Mouse (Mus musculus) hindbrain, embryonic 13.5 days (tissue): ENCODE data around the gene Arid1a. TPM values are rescaled to one million over a fixed set of nuclear protein-coding genes. Genes with fewer than 3 reads are reported as not detected.
A peak's percentile ranks its signal among the peaks of the same experiment; 100 is the strongest.

Experiments used
- ATAC-seq: fragments of 200-750 bp; cut with Nextera tagmentation; 2 replicates; pipeline ENCODE4 v1.8.0; 2017; ENCODE audit warnings: moderate TSS enrichment; ENCODE audit not compliant: low FRiP score
- H3K27ac ChIP-seq: fragments of 300-500 bp; sonication (generic); 2 replicates; pipeline ENCODE4 v1.5.1; 2015; ENCODE audit warnings: inconsistent platforms, mild to moderate bottlenecking, moderate library complexity
- H3K27me3 ChIP-seq: fragments of 300-500 bp; sonication (generic); 2 replicates; pipeline ENCODE4 v1.6.1; 2015; ENCODE audit warnings: mild to moderate bottlenecking, inconsistent platforms
- H3K36me3 ChIP-seq: fragments of 300-500 bp; sonication (generic); 2 replicates; pipeline ENCODE4 v1.6.1; 2015; ENCODE audit warnings: mild to moderate bottlenecking, inconsistent platforms
- H3K4me1 ChIP-seq: fragments of 300-500 bp; sonication (generic); replicated peaks from 2 replicates; pipeline ENCODE4 v1.6.1; 2015; ENCODE audit warnings: inconsistent platforms
- H3K4me2 ChIP-seq: fragments of 300-500 bp; sonication (generic); 2 replicates; pipeline ENCODE4 v1.6.1; 2015; ENCODE audit warnings: inconsistent platforms, mild to moderate bottlenecking, moderate library complexity
- H3K4me3 ChIP-seq: fragments of 300-500 bp; sonication (generic); 2 replicates; pipeline ENCODE4 v1.5.1; 2015; ENCODE audit warnings: mild to moderate bottlenecking, inconsistent platforms
- H3K9ac ChIP-seq: fragments of 300-500 bp; sonication (generic); 2 replicates; pipeline ENCODE4 v1.6.1; 2015; ENCODE audit warnings: mild to moderate bottlenecking, inconsistent platforms
- H3K9me3 ChIP-seq: fragments of 300-500 bp; sonication (generic); 2 replicates; pipeline ENCODE4 v1.6.1; 2016; ENCODE audit warnings: inconsistent platforms
- WGBS: fragments of 180-500 bp; shearing (Covaris S2); methylation state at CpG from one replicate; pipeline ENCODE4 v1.1.7; 2015; 5-methylcytosine and 5-hydroxymethylcytosine counted together
- polyA plus RNA-seq: library from polyadenylated mRNA; unstranded; fragments of >200 nt; fragmentation: Nextera tagmentation; extraction: Ambion mirVana; gene quantifications from 2 replicates; pipeline ENCODE4 v1.2.1, GENCODE M21; 2015

Gene Arid1a
- polyA plus RNA-seq: 35.6 and 37.4 TPM in 2 replicates

DNA sequence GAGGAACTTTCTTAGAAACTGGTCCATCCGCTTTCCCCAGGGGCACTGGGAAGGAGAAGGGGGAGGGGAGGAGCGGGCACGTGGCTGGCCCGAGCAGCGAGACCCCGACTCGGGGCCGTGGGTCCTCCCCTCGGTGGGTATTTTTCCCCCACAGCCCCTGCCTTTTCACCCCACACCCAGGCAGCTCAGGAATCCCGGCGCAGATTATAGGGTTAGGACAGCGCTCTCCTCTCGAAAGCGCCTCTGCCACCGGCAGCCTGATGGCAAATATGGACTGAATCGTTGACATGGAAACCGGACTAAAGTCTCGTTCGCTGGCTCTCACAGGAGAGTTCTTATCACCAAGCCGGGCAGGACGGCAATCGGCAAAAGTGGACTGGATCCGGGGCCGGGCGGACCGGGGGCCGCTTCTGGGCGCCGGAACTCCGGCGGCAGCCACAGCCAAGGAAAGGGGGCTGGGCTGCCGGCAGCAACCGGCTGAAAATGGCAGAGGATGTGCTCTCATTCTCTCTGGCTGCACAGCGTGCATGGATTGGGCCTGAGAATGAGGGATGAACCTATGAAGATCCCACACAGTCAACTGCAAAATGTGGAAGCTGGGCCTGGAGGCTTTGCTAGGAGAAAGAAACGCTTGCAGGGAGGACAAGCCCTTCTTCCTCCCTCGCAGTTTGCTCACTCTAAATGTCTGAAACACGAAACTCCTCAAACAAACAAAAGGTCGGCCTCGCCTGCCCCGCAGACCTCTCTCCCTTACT lies at the start of gene Arid1a:
TSS of gene Arid1a (minus strand) at position 256 of the 755 bp plus-strand sequence.
- H3K4me2 ChIP-seq: peak within 1 kb of the TSS; percentile 93
- H3K4me3 ChIP-seq: peak within 1 kb of the TSS; percentile 62
- peak; percentile 60 for ATAC-seq
- no peaks in the 10 kb centered on the region for H3K36me3 ChIP-seq
- peak within 1 kb of the TSS; percentile 100 for H3K27ac ChIP-seq
- H3K4me1 ChIP-seq: peaks cover 24% of the 10 kb centered on the region
- under 1% methylated on average over 40 of the region's 40 CpGs for WGBS
- peak within 1 kb of the TSS; percentile 77 for H3K9ac ChIP-seq
- H3K27me3 ChIP-seq: peaks cover 2% of the 10 kb centered on the region; the same call in 1 of the 2 replicates
- no peaks in the 10 kb centered on the region for H3K9me3 ChIP-seq

DNA sequence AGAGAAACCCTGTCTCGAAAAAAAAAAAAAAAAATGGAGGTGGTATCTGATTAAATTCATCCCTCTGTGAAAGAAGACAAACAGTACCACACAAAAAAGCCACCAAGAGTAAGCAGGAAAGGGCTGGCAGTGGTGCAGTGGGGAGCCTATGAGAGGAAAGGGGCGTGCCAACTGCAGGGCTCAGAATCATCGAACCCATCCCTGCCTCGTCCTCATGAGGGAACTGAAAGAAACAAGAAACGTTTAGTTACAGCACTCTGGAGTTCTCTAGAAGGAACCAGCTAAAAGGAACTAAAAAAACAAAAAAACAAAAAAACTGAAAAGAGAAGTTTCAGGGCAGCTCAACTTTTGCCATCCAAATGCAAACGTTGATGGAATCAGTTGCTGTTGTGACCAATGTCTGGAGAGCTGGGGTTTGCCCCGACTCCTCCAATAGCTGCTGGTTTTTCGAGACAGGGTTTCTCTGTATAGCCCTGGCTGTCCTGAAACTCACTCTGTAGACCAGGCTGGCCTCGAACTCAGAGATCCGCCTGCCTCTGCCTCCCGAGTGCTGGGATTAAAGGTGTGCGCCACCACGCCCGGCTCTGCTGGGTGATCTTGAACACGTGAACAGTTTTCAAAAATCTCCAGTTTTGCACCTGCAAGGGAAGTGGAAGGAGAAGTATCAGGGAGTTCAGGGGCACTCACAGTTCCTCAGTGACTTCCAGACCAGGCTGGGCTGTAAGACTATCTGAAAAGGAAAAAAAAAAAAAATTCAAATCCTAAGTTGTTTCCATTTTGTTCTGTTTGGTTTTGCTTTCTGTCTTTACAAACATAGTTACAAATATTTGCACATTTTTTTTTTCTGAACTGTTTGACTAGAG lies 48.1 kb upstream of the Arid1a start:
- H3K27ac ChIP-seq: no peak overlapping the region
- no peak overlapping the region for H3K4me2 ChIP-seq
- H3K36me3 ChIP-seq: no peaks in the 10 kb centered on the region
- 78% methylated on average over 15 of the region's 15 CpGs for WGBS
- no peak overlapping the region for H3K4me3 ChIP-seq
- H3K9me3 ChIP-seq: no peaks in the 10 kb centered on the region
- H3K27me3 ChIP-seq: no peaks in the 10 kb centered on the region
- no peaks in the 10 kb centered on the region for H3K4me1 ChIP-seq
- no peak for ATAC-seq
- no peak overlapping the region for H3K9ac ChIP-seq

DNA sequence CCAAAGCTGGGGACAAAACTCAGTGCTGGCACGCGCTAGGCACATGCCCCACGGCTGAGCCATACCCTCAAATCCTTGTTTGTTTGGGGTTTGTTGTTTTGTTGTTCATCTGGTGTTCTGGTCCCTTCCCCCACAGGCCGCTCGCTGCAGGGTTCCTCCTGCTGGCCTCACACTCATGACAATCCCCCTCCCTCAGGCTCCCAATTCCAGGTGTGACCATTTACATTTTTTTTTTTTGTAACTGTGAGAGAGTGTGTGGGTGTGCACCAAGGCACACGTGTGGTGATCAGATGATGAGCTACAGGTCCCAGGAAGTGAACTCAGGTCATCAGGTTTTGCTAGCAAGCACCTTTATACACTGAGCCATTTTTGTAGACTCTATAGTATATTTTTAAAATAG lies 44.0 kb upstream of the Arid1a start:
- ATAC-seq: no peak
- Histone ChIP-seq H3K9me3 (no peaks in the 10 kb centered on the region), H3K4me1 (no peaks in the 10 kb centered on the region), H3K27ac (no peak overlapping the region), H3K4me2 (no peak overlapping the region), H3K4me3 (no peak overlapping the region), H3K27me3 (no peaks in the 10 kb centered on the region), H3K36me3 (no peaks in the 10 kb centered on the region), H3K9ac (no peak overlapping the region)
- 38% methylated on average over 4 of the region's 6 CpGs for WGBS

DNA sequence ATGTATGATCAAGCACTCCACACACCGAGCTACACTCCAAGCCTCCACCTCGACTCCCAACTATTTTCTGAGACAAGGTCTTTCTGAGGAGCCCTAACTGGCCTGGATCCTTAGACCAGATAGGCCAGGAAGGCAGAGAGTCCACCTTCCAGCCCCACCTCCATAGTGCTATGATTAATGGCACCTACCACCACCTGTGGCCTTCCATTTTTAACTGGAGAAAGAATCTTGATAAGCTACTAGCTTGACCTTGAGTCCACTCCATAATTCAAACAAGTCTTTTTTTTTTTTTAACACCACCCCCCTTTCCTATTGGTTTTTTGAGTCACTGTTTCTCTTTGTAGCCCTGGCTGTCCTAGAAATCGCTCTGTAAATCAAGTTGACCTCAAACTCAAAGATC lies 36.7 kb upstream of the Arid1a start:
- no peak overlapping the region for H3K9ac ChIP-seq
- 87% methylated on average over 3 of the region's 3 CpGs for WGBS
- no peaks in the 10 kb centered on the region for H3K27me3 ChIP-seq
- no peaks in the 10 kb centered on the region for H3K36me3 ChIP-seq
- no peak for ATAC-seq
- no peaks in the 10 kb centered on the region for H3K4me1 ChIP-seq
- no peaks in the 10 kb centered on the region for H3K9me3 ChIP-seq
- H3K4me2 ChIP-seq: no peak overlapping the region
- H3K4me3 ChIP-seq: no peak overlapping the region
- no peak overlapping the region for H3K27ac ChIP-seq

DNA sequence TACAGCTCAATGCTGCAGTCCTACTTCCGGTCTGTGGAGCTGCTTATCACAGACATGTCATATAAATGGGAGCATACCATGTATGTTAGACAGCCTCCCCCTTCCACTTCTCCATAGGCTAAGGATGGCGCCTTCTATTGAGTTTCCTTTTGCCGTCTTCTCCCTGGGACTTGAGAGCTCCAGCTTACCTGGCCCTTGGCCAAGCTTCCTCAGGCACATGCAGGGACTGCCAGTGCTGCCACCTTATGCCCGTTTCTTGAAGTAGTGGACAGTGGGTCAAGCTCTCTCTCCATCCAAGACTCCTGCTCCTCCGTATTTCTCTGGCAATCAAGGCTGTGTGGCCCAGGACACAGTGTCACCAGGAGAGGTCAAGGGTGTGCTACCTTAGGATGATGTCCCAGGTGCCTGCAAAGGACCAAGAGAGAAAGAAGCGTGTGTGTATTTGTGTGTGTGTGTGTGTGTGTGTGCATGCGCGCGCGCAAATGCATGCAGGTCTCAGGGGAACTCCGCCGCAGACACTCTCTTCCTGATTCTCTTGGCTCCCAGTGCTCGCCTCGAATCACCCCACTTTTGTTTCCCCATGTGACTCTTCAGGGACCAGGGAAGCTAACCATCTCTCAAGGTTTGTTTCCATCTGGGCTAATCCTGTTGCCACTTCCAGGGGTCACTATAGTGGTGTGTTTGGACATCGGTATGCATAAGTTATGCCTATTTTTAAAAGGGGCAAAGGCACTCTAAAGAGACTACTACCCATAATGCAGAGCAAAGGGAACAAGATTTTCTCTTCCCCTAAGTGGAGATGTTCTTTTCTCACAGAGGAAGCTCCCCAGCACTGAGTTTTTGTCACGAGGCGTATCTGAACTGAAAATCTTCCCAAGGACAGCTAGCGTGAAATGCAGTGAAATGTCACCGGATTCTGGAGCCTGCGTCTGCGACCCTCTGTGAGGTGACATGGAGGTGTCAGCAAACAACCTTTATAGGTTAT lies 18.3 kb upstream of the Arid1a start:
- no peaks in the 10 kb centered on the region for H3K27me3 ChIP-seq
- H3K4me1 ChIP-seq: no peaks in the 10 kb centered on the region
- H3K27ac ChIP-seq: no peak overlapping the region
- no peaks in the 10 kb centered on the region for H3K9me3 ChIP-seq
- H3K4me2 ChIP-seq: no peak overlapping the region
- WGBS: 80% methylated on average over 21 of the region's 21 CpGs
- no peak overlapping the region for H3K4me3 ChIP-seq
- H3K9ac ChIP-seq: no peak overlapping the region
- ATAC-seq: no peak
- no peaks in the 10 kb centered on the region for H3K36me3 ChIP-seq

DNA sequence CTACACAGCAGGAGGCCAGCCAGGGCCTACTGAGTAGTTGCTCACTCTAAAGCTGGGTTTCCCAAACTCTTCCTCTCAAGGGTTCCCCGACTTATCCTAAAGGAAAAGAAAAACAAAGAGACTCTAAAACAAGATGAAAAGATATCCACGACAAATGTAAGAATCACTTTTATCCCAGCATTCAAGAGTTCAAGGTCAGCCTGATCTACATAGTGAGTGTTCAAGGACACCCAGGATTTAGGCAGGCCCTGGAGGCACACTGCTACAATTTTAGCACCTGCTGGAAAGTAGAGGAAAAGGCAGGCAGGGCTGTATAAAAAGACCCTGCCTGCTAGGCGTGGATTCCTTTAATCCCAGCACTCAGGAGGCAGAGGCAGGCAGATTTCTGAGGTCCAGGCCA lies 12.6 kb upstream of the Arid1a start:
- Histone ChIP-seq H3K27me3 (no peaks in the 10 kb centered on the region), H3K27ac (no peak overlapping the region), H3K9me3 (no peaks in the 10 kb centered on the region), H3K4me2 (no peak overlapping the region), H3K9ac (no peak overlapping the region), H3K4me3 (no peak overlapping the region), H3K36me3 (no peaks in the 10 kb centered on the region), H3K4me1 (no peaks in the 10 kb centered on the region)
- no peak for ATAC-seq
- 77% methylated on average over 3 of the region's 3 CpGs for WGBS

DNA sequence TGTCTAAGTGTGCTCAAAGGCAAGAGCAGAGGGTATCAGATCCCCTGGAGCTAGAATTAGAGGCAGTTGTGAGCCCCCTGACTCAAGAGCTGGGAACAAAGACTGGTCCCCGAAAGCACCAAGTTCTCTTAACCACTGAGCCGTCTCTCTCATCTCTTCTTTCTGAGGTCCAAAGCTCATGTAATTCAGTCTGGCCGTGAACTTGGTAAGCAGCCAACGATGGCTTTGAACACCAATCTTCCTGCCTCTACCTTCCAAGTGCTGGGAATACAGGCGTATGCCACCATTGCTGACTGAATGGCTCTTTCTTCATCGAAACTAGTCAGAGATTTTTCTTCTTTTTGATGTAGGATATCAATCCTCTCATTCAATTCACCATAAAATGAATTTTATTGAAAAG lies 6.5 kb upstream of the Arid1a start:
- H3K4me1 ChIP-seq: no peaks in the 10 kb centered on the region
- no peak overlapping the region for H3K4me2 ChIP-seq
- 73% methylated on average over 6 of the region's 6 CpGs for WGBS
- H3K36me3 ChIP-seq: no peaks in the 10 kb centered on the region
- no peak overlapping the region for H3K9ac ChIP-seq
- no peak overlapping the region for H3K4me3 ChIP-seq
- no peak overlapping the region for H3K27ac ChIP-seq
- peaks cover 3% of the 10 kb centered on the region; the same call in 1 of the 2 replicates for H3K27me3 ChIP-seq
- H3K9me3 ChIP-seq: no peaks in the 10 kb centered on the region
- ATAC-seq: no peak

DNA sequence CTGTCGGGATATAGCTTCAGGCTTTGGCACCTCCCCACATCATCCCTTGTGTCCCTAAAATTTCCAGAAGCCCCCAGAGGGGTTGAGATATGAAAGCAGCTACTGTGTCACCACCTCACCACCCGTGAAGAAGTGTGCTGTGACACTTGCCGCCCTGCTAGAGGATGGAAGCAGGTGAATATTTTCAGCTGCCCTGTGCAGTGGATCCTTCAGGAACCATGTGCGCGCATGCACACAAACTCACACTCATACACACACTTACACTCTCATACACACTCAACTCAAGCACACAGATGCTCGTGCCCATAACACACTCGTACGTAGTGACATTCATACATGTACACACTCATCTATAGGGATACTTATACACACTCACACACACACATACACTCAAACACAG lies 3.1 kb upstream of the Arid1a start:
- H3K4me1 ChIP-seq: peaks cover 21% of the 10 kb centered on the region
- no peak for ATAC-seq
- H3K9ac ChIP-seq: no peak overlapping the region
- no peak overlapping the region for H3K27ac ChIP-seq
- no peaks in the 10 kb centered on the region for H3K9me3 ChIP-seq
- H3K4me2 ChIP-seq: no peak overlapping the region
- no peaks in the 10 kb centered on the region for H3K36me3 ChIP-seq
- no peak overlapping the region for H3K4me3 ChIP-seq
- peaks cover 3% of the 10 kb centered on the region; the same call in 1 of the 2 replicates for H3K27me3 ChIP-seq
- 90% methylated on average over 8 of the region's 8 CpGs for WGBS

DNA sequence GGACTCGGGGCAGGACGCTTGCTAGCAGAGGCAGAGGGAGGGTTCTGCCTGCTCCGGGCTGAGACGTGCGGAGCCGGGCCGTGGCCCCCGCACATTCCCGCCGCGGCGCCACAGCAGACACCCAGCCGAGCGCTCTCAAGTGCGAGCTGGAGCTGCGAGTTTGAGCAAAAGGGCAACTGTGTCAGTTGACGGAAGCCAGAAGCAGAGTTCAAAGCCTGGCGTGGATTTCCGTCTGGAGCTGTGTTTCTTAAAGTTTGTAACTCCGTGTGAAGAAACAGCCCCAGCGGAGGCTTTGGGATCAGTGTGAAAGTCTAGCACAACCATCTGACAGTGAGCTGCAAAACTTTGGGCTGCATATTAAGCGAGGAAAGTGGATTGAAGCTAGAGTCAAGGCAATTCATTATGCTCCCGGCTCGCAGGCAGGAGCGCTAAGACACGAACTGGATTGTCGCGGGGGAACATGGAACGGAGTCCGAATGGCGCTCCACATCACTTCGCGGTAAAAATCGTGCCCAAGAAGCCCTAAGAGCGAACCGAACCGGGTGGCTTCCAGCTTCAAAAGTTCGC lies 783 bp upstream of the Arid1a start:
- peak overlapping the region; percentile 100 for H3K27ac ChIP-seq
- H3K9me3 ChIP-seq: no peaks in the 10 kb centered on the region
- no peaks in the 10 kb centered on the region for H3K36me3 ChIP-seq
- peaks cover 3% of the 10 kb centered on the region; the same call in 1 of the 2 replicates for H3K27me3 ChIP-seq
- H3K9ac ChIP-seq: peak overlapping the region; percentile 77
- peak overlapping the region; percentile 62 for H3K4me3 ChIP-seq
- peaks cover 24% of the 10 kb centered on the region for H3K4me1 ChIP-seq
- 0 out of 2 replicates have a peak, but pooled peaks have one; percentile 16 for ATAC-seq
- WGBS: under 1% methylated on average over 38 of the region's 38 CpGs
- H3K4me2 ChIP-seq: peak overlapping the region; percentile 93

DNA sequence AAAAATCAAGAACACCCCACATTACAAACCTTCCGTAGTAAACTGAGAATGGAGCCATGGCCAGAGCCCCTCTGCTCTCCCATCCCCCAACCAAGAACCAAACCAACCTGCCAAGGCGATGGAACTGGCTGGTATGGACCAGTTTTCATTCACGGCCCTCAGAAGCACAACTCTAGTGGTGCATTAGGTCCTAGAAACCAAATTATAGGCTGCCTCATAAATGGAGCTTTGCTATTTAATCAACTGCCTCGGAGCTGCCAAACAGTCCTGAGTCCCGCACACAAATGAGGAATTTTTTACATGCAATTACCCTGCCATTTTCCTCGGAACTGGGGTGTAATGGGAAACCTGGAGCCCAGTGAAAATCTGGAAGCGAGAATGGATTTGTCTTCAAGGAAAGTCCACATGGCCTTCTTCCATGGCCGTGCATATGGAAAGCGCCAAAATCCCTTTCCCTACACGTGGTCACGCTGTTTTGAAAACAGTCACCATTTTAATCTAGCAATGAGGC lies 653 bp downstream of the Arid1a start:
- Histone ChIP-seq H3K36me3 (no peaks in the 10 kb centered on the region), H3K4me3 (peak overlapping the region; percentile 62), H3K27me3 (no peaks in the 10 kb centered on the region), H3K4me1 (peaks cover 25% of the 10 kb centered on the region), H3K27ac (peak overlapping the region; percentile 100), H3K4me2 (peak overlapping the region; percentile 93), H3K9me3 (no peaks in the 10 kb centered on the region), H3K9ac (peak overlapping the region; percentile 77)
- 3% methylated on average over 11 of the region's 11 CpGs for WGBS
- ATAC-seq: no peak
